Mouse (Mus musculus) embryonic fibroblast, embryonic 13.5 days (primary cell): ENCODE measurements around the gene Olfr1442.

Source experiments
- CTCF ChIP-seq: IDR thresholded peaks from 2 replicates; pipeline ENCODE4 v1.5.1; 2011; ENCODE audit warnings: mild to moderate bottlenecking, control low read depth, low read length, moderate library complexity, borderline replicate concordance; ENCODE audit not compliant: insufficient read depth
- POLR2A ChIP-seq: IDR thresholded peaks from 2 replicates; pipeline ENCODE4 v1.6.1; 2011; ENCODE audit warnings: low read depth, mild to moderate bottlenecking, control low read depth, low read length, moderate library complexity

DNA sequence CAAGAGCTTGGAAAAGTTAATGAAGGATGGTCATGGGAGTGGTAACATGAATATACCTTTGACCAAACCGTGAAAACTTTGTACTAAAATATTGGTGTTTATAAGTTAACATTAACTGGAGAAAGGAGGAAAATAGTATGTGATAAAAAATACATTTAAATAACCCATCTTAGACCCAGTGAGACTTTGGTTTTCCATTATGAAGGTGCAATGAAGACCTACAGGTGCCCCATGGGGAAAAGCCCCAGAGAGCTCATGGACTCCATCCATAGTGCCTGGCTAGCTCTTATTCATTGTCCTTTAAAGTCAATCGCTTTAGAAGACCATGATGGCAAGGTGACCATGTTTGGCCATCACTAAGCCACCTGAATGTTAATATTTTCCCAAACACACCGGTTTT is 7.6 kb downstream of the Olfr1442 start, which contains the start of gene Olfr1443:
- TF ChIP-seq POLR2A (no peak), CTCF (no peak)
